Mouse (Mus musculus) liver, adult 2 months (tissue): Measurements from ENCODE around the gene Frem2. TPM values are rescaled to one million over a fixed set of nuclear protein-coding genes. Genes with fewer than 3 reads are reported as not detected.

Source experiments
- DNase-seq: peaks from one replicate; pipeline ENCODE4 v3.0.0-alpha.2; 2011; ENCODE audit warnings: low read depth, low spot score; ENCODE audit errors: extremely low read depth
- H3K27ac ChIP-seq: fragments of 200-500 bp; replicated peaks from 2 replicates; pipeline ENCODE4 v1.5.1; 2012; ENCODE audit warnings: low read depth, mild to moderate bottlenecking, control low read depth, inconsistent platforms, low read length; ENCODE audit not compliant: insufficient read depth
- H3K27me3 ChIP-seq: fragments of 200-500 bp; 2 replicates; pipeline ENCODE4 v1.6.1; 2012; ENCODE audit warnings: mild to moderate bottlenecking, moderate library complexity, low read length, inconsistent platforms; ENCODE audit not compliant: control insufficient read depth, insufficient read depth
- H3K36me3 ChIP-seq: fragments of 200-500 bp; 2 replicates; pipeline ENCODE4 v1.6.1; 2012; ENCODE audit warnings: low read length, inconsistent platforms; ENCODE audit not compliant: control insufficient read depth, insufficient read depth
- H3K4me1 ChIP-seq: fragments of 200-500 bp; 2 replicates; pipeline ENCODE4 v1.6.1; 2011; ENCODE audit warnings: low read length; ENCODE audit not compliant: control insufficient read depth, insufficient read depth
- H3K4me3 ChIP-seq: fragments of 200-500 bp; 2 replicates; pipeline ENCODE4 v1.5.1; 2011; ENCODE audit warnings: low read depth, mild to moderate bottlenecking, control low read depth, low read length, moderate library complexity; ENCODE audit not compliant: insufficient read depth
- H3K79me2 ChIP-seq: fragments of 200-500 bp; 2 replicates; pipeline ENCODE4 v1.6.1; 2012; ENCODE audit warnings: inconsistent platforms, mild to moderate bottlenecking, low read length, moderate library complexity; ENCODE audit not compliant: control insufficient read depth, insufficient read depth
- H3K9ac ChIP-seq: fragments of 200-500 bp; 2 replicates; pipeline ENCODE4 v1.6.1; 2012; ENCODE audit warnings: low read depth, mild to moderate bottlenecking, control low read depth, inconsistent platforms, low read length
- CTCF ChIP-seq: fragments of 200-500 bp; IDR thresholded peaks from 2 replicates; pipeline ENCODE4 v1.5.1; 2011; ENCODE audit warnings: low read depth, low read length, control low read depth
- POLR2A ChIP-seq: fragments of 200-500 bp; IDR thresholded peaks from 2 replicates; pipeline ENCODE4 v1.6.1; 2011; ENCODE audit warnings: low read length, control low read depth; ENCODE audit not compliant: insufficient read depth; ENCODE audit errors: extremely low read depth
- WGBS: fragments of 180-500 bp; shearing (Covaris S2); methylation state at CpG from one replicate; pipeline ENCODE4 v1.1.7; 2018; 5-methylcytosine and 5-hydroxymethylcytosine counted together
- polyA plus RNA-seq: library from polyadenylated mRNA; depleted of rRNA; stranded (reverse); fragments of >200 nt; gene quantifications from 2 replicates; pipeline ENCODE4 v1.2.3, GENCODE M21; 2012
- total RNA-seq: library from RNA; depleted of rRNA; stranded (reverse); fragments of >200 nt; gene quantifications from 2 replicates; pipeline ENCODE4 v1.2.3, GENCODE M21; 2014

The Frem2 gene
- total and polyA plus RNA-seq, 2 experiments = 0.02 to 0.09 TPM

DNA sequence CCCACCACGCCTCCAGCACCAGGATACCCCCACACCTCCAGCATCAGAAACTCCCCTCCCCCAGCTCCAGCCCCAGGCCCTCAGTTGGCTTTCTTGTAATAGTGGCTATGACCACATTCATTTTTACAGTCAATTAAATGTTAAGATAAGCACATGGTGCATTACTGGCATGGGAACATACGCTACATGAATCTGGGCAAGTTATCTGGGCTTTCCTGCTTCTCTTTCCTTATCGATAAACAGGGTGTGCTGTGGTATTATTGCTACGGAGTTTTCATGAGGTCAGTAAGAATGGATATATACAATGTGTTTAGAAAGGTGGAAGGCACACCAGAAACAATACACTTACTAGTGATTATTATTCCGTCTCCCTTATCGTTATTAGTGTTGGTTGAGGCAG, 125.1 kb downstream of the Frem2 start:
- no peak for DNase-seq
- no peaks in the 10 kb centered on the region for H3K27me3 ChIP-seq
- H3K36me3 ChIP-seq = no peaks in the 10 kb centered on the region
- 87% methylated on average over 6 of the region's 6 CpGs for WGBS
- H3K79me2 ChIP-seq = no peaks in the 10 kb centered on the region
- H3K9ac ChIP-seq = no peak overlapping the region
- no peak overlapping the region for H3K4me3 ChIP-seq
- no peak overlapping the region for H3K27ac ChIP-seq
- TF ChIP-seq CTCF = no peak
- no peak for TF ChIP-seq POLR2A
- H3K4me1 ChIP-seq = no peaks in the 10 kb centered on the region

DNA sequence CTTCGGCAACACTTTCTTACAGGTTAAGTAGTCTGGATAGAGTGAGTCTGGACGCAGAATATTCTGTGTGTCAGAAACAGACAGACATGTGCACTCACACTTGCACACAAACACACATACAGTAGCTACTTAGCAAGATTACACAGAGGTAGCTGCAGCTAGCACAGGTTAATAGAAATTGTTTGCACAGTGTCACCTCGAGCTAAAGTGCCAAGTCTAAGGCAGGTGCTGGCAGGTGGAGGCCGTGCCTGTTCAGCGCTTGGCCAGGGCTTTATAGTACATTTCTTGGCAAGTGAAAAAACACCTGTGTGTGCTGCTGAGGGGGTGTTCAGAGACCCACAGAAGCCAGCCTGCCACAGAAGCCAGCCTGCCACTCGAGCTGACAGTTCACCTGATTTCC, 126.8 kb downstream of the Frem2 start:
- 43% methylated on average over 6 of the region's 6 CpGs for WGBS
- Histone ChIP-seq H3K36me3 (no peaks in the 10 kb centered on the region), H3K4me1 (no peaks in the 10 kb centered on the region), H3K9ac (no peak overlapping the region), H3K27ac (no peak overlapping the region), H3K27me3 (no peaks in the 10 kb centered on the region), H3K4me3 (no peak overlapping the region), H3K79me2 (no peaks in the 10 kb centered on the region)
- TF ChIP-seq POLR2A (no peak), CTCF (no peak)
- DNase-seq = no peak

GRCm38 (mm10) chr3:53525737-53526136, 131.4 kb downstream of the Frem2 start:
- H3K27me3 ChIP-seq = no peaks in the 10 kb centered on the region
- H3K4me3 ChIP-seq = no peak overlapping the region
- no peaks in the 10 kb centered on the region for H3K79me2 ChIP-seq
- no peaks in the 10 kb centered on the region for H3K36me3 ChIP-seq
- no peak overlapping the region for H3K9ac ChIP-seq
- DNase-seq = no peak
- WGBS = 9% methylated on average over 21 of the region's 21 CpGs
- no peaks in the 10 kb centered on the region for H3K4me1 ChIP-seq
- no peak for TF ChIP-seq POLR2A
- peak; percentile 49 for TF ChIP-seq CTCF
- H3K27ac ChIP-seq = no peak overlapping the region

DNA sequence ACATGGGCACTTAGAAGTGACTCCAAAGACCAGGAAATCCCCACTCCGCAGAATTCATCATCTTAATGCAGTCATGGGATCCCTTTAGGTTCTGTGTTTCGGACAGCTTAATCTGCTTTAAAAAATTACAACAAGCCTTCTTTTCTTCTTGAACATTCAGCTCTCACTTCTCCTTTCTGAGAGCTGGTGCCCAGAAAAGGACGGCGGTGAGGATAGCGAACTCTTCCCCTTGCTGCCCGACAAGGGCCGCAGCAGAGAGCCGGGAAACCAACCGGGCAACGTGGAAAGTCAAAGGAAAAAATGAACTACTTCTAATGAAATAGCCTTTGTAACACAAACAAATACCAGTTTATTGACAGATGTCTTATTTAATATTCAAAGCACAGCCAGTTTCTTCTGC, 134.4 kb downstream of the Frem2 start:
- TF ChIP-seq CTCF (no peak), POLR2A (no peak)
- no peaks in the 10 kb centered on the region for H3K27me3 ChIP-seq
- no peaks in the 10 kb centered on the region for H3K36me3 ChIP-seq
- no peaks in the 10 kb centered on the region for H3K4me1 ChIP-seq
- WGBS = 82% methylated on average over 10 of the region's 10 CpGs
- DNase-seq = no peak
- no peak overlapping the region for H3K9ac ChIP-seq
- H3K79me2 ChIP-seq = no peaks in the 10 kb centered on the region
- H3K27ac ChIP-seq = no peak overlapping the region
- no peak overlapping the region for H3K4me3 ChIP-seq

DNA sequence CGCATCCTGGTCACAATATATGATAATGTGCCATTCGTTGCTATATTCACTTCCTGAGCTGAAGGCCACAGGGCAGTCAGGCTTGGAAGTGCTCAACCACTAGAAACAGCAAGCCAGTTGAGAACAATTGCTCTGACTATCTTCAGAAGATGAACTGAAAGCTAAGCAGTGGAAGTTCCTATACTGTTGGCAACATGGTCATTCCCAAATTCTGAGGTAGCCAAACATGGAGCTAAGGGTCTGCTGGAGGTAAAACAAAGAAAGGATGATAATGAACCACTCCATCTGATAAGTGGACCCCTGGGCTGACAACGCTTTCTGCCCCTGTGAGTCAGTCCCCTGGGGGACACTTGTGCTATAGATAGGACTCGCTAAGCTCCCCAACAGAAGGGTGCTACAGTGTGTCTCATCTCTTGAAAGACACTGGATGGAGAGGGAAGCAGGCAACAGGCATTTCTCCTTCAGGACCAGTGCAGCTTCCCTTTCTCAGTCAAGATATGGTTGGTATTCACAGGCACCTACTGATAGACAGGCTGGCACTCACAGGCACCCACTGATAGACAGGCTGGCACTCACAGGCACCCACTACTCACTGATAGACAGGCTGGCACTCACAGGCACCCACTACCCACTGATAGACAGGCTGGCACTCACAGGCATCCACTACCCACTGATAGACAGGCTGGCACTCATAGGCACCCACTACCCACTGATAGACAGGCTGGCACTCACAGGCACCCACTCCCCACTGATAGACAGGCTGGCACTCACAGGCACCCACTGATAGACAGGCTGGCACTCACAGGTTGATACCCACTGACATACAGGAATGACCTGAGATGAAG, 142.7 kb downstream of the Frem2 start:
- TF ChIP-seq POLR2A (no peak), CTCF (no peak)
- no peak for DNase-seq
- H3K4me1 ChIP-seq = no peaks in the 10 kb centered on the region
- WGBS = 72% methylated on average over 4 of the region's 4 CpGs
- no peak overlapping the region for H3K4me3 ChIP-seq
- no peaks in the 10 kb centered on the region for H3K27me3 ChIP-seq
- no peaks in the 10 kb centered on the region for H3K79me2 ChIP-seq
- H3K27ac ChIP-seq = no peak overlapping the region
- no peak overlapping the region for H3K9ac ChIP-seq
- H3K36me3 ChIP-seq = no peaks in the 10 kb centered on the region

GRCm38 (mm10) chr3:53513096-53513495, 144.1 kb downstream of the Frem2 start:
- H3K9ac ChIP-seq = no peak overlapping the region
- no peaks in the 10 kb centered on the region for H3K79me2 ChIP-seq
- 56% methylated on average over 5 of the region's 5 CpGs for WGBS
- TF ChIP-seq CTCF = no peak
- no peak for TF ChIP-seq POLR2A
- H3K27ac ChIP-seq = no peak overlapping the region
- DNase-seq = no peak
- H3K27me3 ChIP-seq = no peaks in the 10 kb centered on the region
- H3K36me3 ChIP-seq = no peaks in the 10 kb centered on the region
- H3K4me1 ChIP-seq = no peaks in the 10 kb centered on the region
- H3K4me3 ChIP-seq = no peak overlapping the region
